Mouse (Mus musculus): ENCODE measurements around the gene Gm21616. TPM values are rescaled to one million over a fixed set of nuclear protein-coding genes. Genes with fewer than 3 reads are reported as not detected.
"Not testable (repeated sequence)": the region's sequence is repeated elsewhere in the genome, so short reads cannot be mapped to it uniquely, and the experiment has no call there.

Gene Gm21616
- total RNA-seq (2021): not detected
- long read RNA-seq, experiment 1: 0 reads
- long read RNA-seq, experiment 2: 0 reads

- DNase-seq (ENCODE audit: low spot score in 2 of 2): not testable (repeated sequence)
Measured at GRCm38 (mm10) chrX:125435242-125435641, at the start of gene Gm21616. Gene Gm21616 (plus strand): TSS chrX:125435542.

Measured in adrenal gland, adult 18-20 months (tissue).